Comparison of ENCODE assay signal across 8 mouse cellular contexts in genomic region chr11:4848483-4849248, GRCm38 (mm10). TPM values are rescaled to one million over a fixed set of nuclear protein-coding genes. Genes with fewer than 3 reads are reported as not detected.
A peak's percentile ranks its signal among the peaks of the same experiment; 100 is the strongest.
DNase-seq lines count a peak whose midpoint lies in the region; ATAC-seq and TF ChIP-seq lines count a peak whose summit lies in the region.

No protein-coding gene starts in this region.

- under 1% methylated on average over 50 of the region's 50 CpGs for WGBS in embryonic facial prominence, embryonic 13.5 days
- under 1% methylated on average over 50 of the region's 50 CpGs for WGBS in heart, embryonic 15.5 days
- WGBS in lung, embryonic 14.5 days: under 1% methylated on average over 50 of the region's 50 CpGs

- peak; percentile 39; the same call in 1 of the 2 replicates for ATAC-seq in embryonic facial prominence, embryonic 13.5 days (ENCODE audit: insufficient number of reproducible peaks, insufficient read depth, low FRiP score, low TSS enrichment, low read depth)
- peak; percentile 27 for ATAC-seq in heart, embryonic 15.5 days (replicated peaks; ENCODE audit: insufficient number of reproducible peaks, insufficient read depth, low FRiP score, low read depth)
- ATAC-seq in lung, embryonic 14.5 days (ENCODE audit: insufficient read depth): peak; percentile 62
- ATAC-seq in neutrophil, adult 5-6 weeks (ENCODE audit: extremely low read depth, insufficient number of reproducible peaks, low FRiP score, poor library complexity, severe bottlenecking): peak; percentile 21; the same call in 1 of the 2 replicates

- peak overlapping the region; percentile 94 for H3K9ac ChIP-seq in embryonic facial prominence, embryonic 13.5 days
- peak overlapping the region; percentile 98 for H3K9ac ChIP-seq in heart, embryonic 15.5 days
- H3K9ac ChIP-seq in lung, embryonic 14.5 days: peak overlapping the region; percentile 97

- H3K9me3 ChIP-seq in embryonic facial prominence, embryonic 13.5 days: no peaks in the 10 kb centered on the region
- no peaks in the 10 kb centered on the region for H3K9me3 ChIP-seq in heart, embryonic 15.5 days (replicated peaks)
- no peaks in the 10 kb centered on the region for H3K9me3 ChIP-seq in lung, embryonic 14.5 days (ENCODE audit: low read depth, low read length)

- no peak for TF ChIP-seq CTCF in lung, embryonic 14.5 days (IDR thresholded peaks at IDR 0.05; ENCODE audit: low read depth)

- H3K27me3 ChIP-seq in embryonic facial prominence, embryonic 13.5 days: no peaks in the 10 kb centered on the region
- H3K27me3 ChIP-seq in heart, embryonic 15.5 days: no peaks in the 10 kb centered on the region
- no peaks in the 10 kb centered on the region for H3K27me3 ChIP-seq in lung, embryonic 14.5 days (ENCODE audit: insufficient read depth, low read length)

- peak overlapping the region; percentile 99 for H3K4me3 ChIP-seq in embryonic facial prominence, embryonic 13.5 days
- H3K4me3 ChIP-seq in heart, embryonic 15.5 days: peak overlapping the region; percentile 96
- H3K4me3 ChIP-seq in lung, embryonic 14.5 days (ENCODE audit: low read depth, low read length): peak overlapping the region; percentile 89

- peak overlapping the region; percentile 67 for H3K4me2 ChIP-seq in embryonic facial prominence, embryonic 13.5 days
- peak overlapping the region; percentile 65 for H3K4me2 ChIP-seq in heart, embryonic 15.5 days
- peak overlapping the region; percentile 76 for H3K4me2 ChIP-seq in lung, embryonic 14.5 days

- peak; percentile 65 for DNase-seq in CD4-positive helper T cell, adult 2 months (ENCODE audit: low read depth, low spot score)
- DNase-seq in adipocyte (ENCODE audit: low spot score): peak; percentile 43
- DNase-seq in kidney, postnatal 10 days: peak; percentile 63
- peak; percentile 64 for DNase-seq in lung, embryonic 14.5 days
- peak; percentile 52 to 54 for DNase-seq in thymus, postnatal 10 days (ENCODE audit: low spot score in 2 of 2)

- H3K36me3 ChIP-seq in embryonic facial prominence, embryonic 13.5 days: no peaks in the 10 kb centered on the region
- no peaks in the 10 kb centered on the region for H3K36me3 ChIP-seq in heart, embryonic 15.5 days
- H3K36me3 ChIP-seq in lung, embryonic 14.5 days (ENCODE audit: insufficient read depth): no peaks in the 10 kb centered on the region

- peak overlapping the region; percentile 78 for H3K27ac ChIP-seq in embryonic facial prominence, embryonic 13.5 days
- peak overlapping the region; percentile 88 for H3K27ac ChIP-seq in heart, embryonic 15.5 days
- H3K27ac ChIP-seq in lung, embryonic 14.5 days (ENCODE audit: low read depth): peak overlapping the region; percentile 83

- peaks cover 14% of the 10 kb centered on the region for H3K4me1 ChIP-seq in embryonic facial prominence, embryonic 13.5 days
- peaks cover 14% of the 10 kb centered on the region; the same call in 1 of the 2 replicates for H3K4me1 ChIP-seq in heart, embryonic 15.5 days (replicated peaks)
- peaks cover 5% of the 10 kb centered on the region; the same call in 1 of the 2 replicates for H3K4me1 ChIP-seq in lung, embryonic 14.5 days (ENCODE audit: insufficient read depth)

RNA-seq across cellular contexts. Expression of gene Nf2, which starts 0.7 kb away (rescaled TPM):
- polyA plus RNA-seq in embryonic facial prominence, embryonic 13.5 days (2015; fragmentation: Nextera tagmentation; extraction: Ambion mirVana): 55.7 and 61.4 TPM in 2 replicates
- 39.3 and 43.8 TPM in 2 replicates for polyA plus RNA-seq in heart, embryonic 15.5 days (2015; fragmentation: Nextera tagmentation; extraction: Ambion mirVana)
- 43.3 and 47.6 TPM in 2 replicates for polyA plus RNA-seq in lung, embryonic 14.5 days (2014; fragmentation: Nextera tagmentation; extraction: Ambion mirVana)
- 44.2 and 44.3 TPM in 2 replicates for total RNA-seq in neutrophil, adult 5-6 weeks (2017)

RNA-seq across cellular contexts. Expression of gene Nipsnap1, which starts 25.1 kb away (rescaled TPM):
- polyA plus RNA-seq in embryonic facial prominence, embryonic 13.5 days (2015; fragmentation: Nextera tagmentation; extraction: Ambion mirVana): 61.6 and 65.8 TPM in 2 replicates
- 20.7 and 29.3 TPM in 2 replicates for polyA plus RNA-seq in heart, embryonic 15.5 days (2015; fragmentation: Nextera tagmentation; extraction: Ambion mirVana)
- polyA plus RNA-seq in lung, embryonic 14.5 days (2014; fragmentation: Nextera tagmentation; extraction: Ambion mirVana): 32.0 and 32.4 TPM in 2 replicates
- total RNA-seq in neutrophil, adult 5-6 weeks (2017): 10.1 and 10.9 TPM in 2 replicates

RNA-seq across cellular contexts. Expression of gene Thoc5, which starts 46.5 kb away (rescaled TPM):
- 37.6 and 39.7 TPM in 2 replicates for polyA plus RNA-seq in embryonic facial prominence, embryonic 13.5 days (2015; fragmentation: Nextera tagmentation; extraction: Ambion mirVana)
- 18.9 and 22.5 TPM in 2 replicates for polyA plus RNA-seq in heart, embryonic 15.5 days (2015; fragmentation: Nextera tagmentation; extraction: Ambion mirVana)
- polyA plus RNA-seq in lung, embryonic 14.5 days (2014; fragmentation: Nextera tagmentation; extraction: Ambion mirVana): 37.7 and 43.4 TPM in 2 replicates
- total RNA-seq in neutrophil, adult 5-6 weeks (2017): 39.8 and 48.9 TPM in 2 replicates

Comparison
In these comparisons a context has a peak if more than half of its experiments do, and no peak if none do; other contexts are left out.
1. Peak in every context shown above with its lines: DNase-seq, ATAC-seq, H3K4me3 ChIP-seq and H3K27ac ChIP-seq.